Mouse (Mus musculus): Measurements from ENCODE around the gene Ubb. TPM values are rescaled to one million over a fixed set of nuclear protein-coding genes. Genes with fewer than 3 reads are reported as not detected.

Ubb gene
- polyA plus RNA-seq, 1 experiment from 2014 or later = 3,072 TPM

DNA sequence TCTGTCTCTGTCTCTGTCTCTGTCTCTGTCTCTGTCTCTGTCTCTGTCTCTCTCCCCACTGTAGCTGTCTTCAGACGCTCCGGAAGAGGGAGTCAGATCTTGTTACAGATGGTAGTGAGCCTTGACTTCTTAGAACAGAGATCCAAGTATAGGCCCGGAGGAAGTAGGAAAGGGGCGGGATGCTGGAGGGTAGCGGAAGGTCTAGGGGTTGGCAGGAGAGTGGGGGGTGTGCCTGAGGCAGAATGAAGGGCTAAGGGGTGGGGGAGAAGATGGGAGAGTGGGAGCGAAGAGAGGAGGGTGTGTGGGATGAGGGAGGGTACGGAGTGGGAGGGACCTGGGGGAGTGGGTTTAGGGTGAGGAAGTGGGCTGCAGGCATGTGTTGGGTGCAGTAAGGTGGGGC is 14.8 kb downstream of the Ubb start:
- ATAC-seq (ENCODE audit: low read depth) = no peak
- Histone ChIP-seq H3K4me2 (ENCODE audit: low read depth, low read length) (no peak overlapping the region), H3K27ac (replicated peaks; ENCODE audit: low read depth, low read length) (no peak overlapping the region), H3K27me3 (replicated peaks; ENCODE audit: control insufficient read depth, insufficient read depth, low read length) (no peaks in the 10 kb centered on the region), H3K9me3 (ENCODE audit: control insufficient read depth, low read length) (no peaks in the 10 kb centered on the region), H3K4me1 (ENCODE audit: control insufficient read depth, insufficient read depth, low read length) (no peaks in the 10 kb centered on the region), H3K4me3 (ENCODE audit: low read depth, low read length) (no peak overlapping the region), H3K36me3 (ENCODE audit: control insufficient read depth, insufficient read depth, low read length) (no peaks in the 10 kb centered on the region), H3K9ac (ENCODE audit: low read depth, low read length) (no peak overlapping the region)
- no peak for DNase-seq (ENCODE audit: low spot score)
- 55% methylated on average over 7 of the region's 7 CpGs for WGBS

GRCm38 (mm10) chr11:62566211-62566610 is 15.2 kb downstream of the Ubb start:
- H3K9ac ChIP-seq (ENCODE audit: low read depth, low read length) = no peak overlapping the region
- no peak overlapping the region for H3K27ac ChIP-seq (replicated peaks; ENCODE audit: low read depth, low read length)
- ATAC-seq (ENCODE audit: low read depth) = no peak
- H3K4me1 ChIP-seq (ENCODE audit: control insufficient read depth, insufficient read depth, low read length) = no peaks in the 10 kb centered on the region
- DNase-seq (ENCODE audit: low spot score) = no peak
- H3K4me3 ChIP-seq (ENCODE audit: low read depth, low read length) = no peak overlapping the region
- no peak overlapping the region for H3K4me2 ChIP-seq (ENCODE audit: low read depth, low read length)
- H3K27me3 ChIP-seq (replicated peaks; ENCODE audit: control insufficient read depth, insufficient read depth, low read length) = no peaks in the 10 kb centered on the region
- H3K36me3 ChIP-seq (ENCODE audit: control insufficient read depth, insufficient read depth, low read length) = no peaks in the 10 kb centered on the region
- WGBS = 45% methylated on average over 1 of the region's 1 CpGs
- no peaks in the 10 kb centered on the region for H3K9me3 ChIP-seq (ENCODE audit: control insufficient read depth, low read length)

DNA sequence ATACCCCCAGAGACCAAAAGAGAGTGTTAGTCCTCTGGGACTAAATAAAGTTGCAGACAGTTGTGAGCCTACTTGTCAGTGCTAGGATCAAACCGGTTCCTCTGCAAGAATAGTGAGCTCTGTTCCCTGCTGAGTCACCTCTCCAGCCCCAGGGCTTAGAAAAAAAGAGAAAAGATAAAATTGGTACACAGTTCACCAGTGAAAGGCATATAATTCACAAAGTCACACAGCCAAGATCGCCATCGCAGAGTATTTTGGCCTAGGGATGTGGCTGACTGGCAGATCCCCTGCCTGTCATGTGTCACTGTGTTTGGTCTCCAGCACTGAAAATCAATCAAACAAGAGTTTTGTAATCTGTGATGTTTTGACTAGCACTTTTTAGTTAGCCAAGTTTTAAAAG is 17.3 kb downstream of the Ubb start:
- Histone ChIP-seq H3K4me1 (ENCODE audit: control insufficient read depth, insufficient read depth, low read length) (no peaks in the 10 kb centered on the region), H3K9me3 (ENCODE audit: control insufficient read depth, low read length) (no peaks in the 10 kb centered on the region), H3K4me2 (ENCODE audit: low read depth, low read length) (no peak overlapping the region), H3K27me3 (replicated peaks; ENCODE audit: control insufficient read depth, insufficient read depth, low read length) (no peaks in the 10 kb centered on the region), H3K9ac (ENCODE audit: low read depth, low read length) (no peak overlapping the region), H3K36me3 (ENCODE audit: control insufficient read depth, insufficient read depth, low read length) (no peaks in the 10 kb centered on the region), H3K27ac (replicated peaks; ENCODE audit: low read depth, low read length) (no peak overlapping the region), H3K4me3 (ENCODE audit: low read depth, low read length) (no peak overlapping the region)
- WGBS = 61% methylated on average over 3 of the region's 3 CpGs
- peak; percentile 28 for DNase-seq (ENCODE audit: low spot score)
- ATAC-seq (ENCODE audit: low read depth) = no peak

- ATAC-seq (ENCODE audit: low read depth) = no peak
- Histone ChIP-seq H3K4me1 (ENCODE audit: control insufficient read depth, insufficient read depth, low read length) (no peaks in the 10 kb centered on the region), H3K27me3 (replicated peaks; ENCODE audit: control insufficient read depth, insufficient read depth, low read length) (no peaks in the 10 kb centered on the region), H3K27ac (replicated peaks; ENCODE audit: low read depth, low read length) (no peak within 1 kb of the TSS), H3K9me3 (ENCODE audit: control insufficient read depth, low read length) (no peaks in the 10 kb centered on the region), H3K9ac (ENCODE audit: low read depth, low read length) (peak within 1 kb of the TSS; percentile 60; the same call in 1 of the 2 replicates), H3K4me2 (ENCODE audit: low read depth, low read length) (peak within 1 kb of the TSS; percentile 100), H3K4me3 (ENCODE audit: low read depth, low read length) (peak within 1 kb of the TSS; percentile 54), H3K36me3 (ENCODE audit: control insufficient read depth, insufficient read depth, low read length) (no peaks in the 10 kb centered on the region)
- WGBS = 71% methylated on average over 6 of the region's 6 CpGs
- no peak for DNase-seq (ENCODE audit: low spot score)
Measured at GRCm38 (mm10) chr11:62573959-62574702, 23.2 kb downstream of the Ubb start, which contains the start of gene Trpv2. Gene Trpv2 (plus strand): TSS chr11:62574486.

GRCm38 (mm10) chr11:62574703-62575085 is 23.7 kb downstream of the Ubb start:
- Histone ChIP-seq H3K9ac (ENCODE audit: low read depth, low read length) (no peak overlapping the region), H3K27me3 (replicated peaks; ENCODE audit: control insufficient read depth, insufficient read depth, low read length) (no peaks in the 10 kb centered on the region), H3K27ac (replicated peaks; ENCODE audit: low read depth, low read length) (no peak overlapping the region), H3K4me3 (ENCODE audit: low read depth, low read length) (0 out of 2 replicates have a peak overlapping the region, but pooled peaks have one; percentile 54), H3K4me1 (ENCODE audit: control insufficient read depth, insufficient read depth, low read length) (no peaks in the 10 kb centered on the region), H3K9me3 (ENCODE audit: control insufficient read depth, low read length) (no peaks in the 10 kb centered on the region), H3K36me3 (ENCODE audit: control insufficient read depth, insufficient read depth, low read length) (no peaks in the 10 kb centered on the region), H3K4me2 (ENCODE audit: low read depth, low read length) (no peak overlapping the region)
- no peak for DNase-seq (ENCODE audit: low spot score)
- 78% methylated on average over 4 of the region's 4 CpGs for WGBS
- no peak for ATAC-seq (ENCODE audit: low read depth)

- Histone ChIP-seq H3K27ac (replicated peaks; ENCODE audit: low read depth, low read length) (no peak overlapping the region), H3K4me3 (ENCODE audit: low read depth, low read length) (peak overlapping the region; percentile 54)
Measured at GRCm38 (mm10) chr11:62575297-62575658, 24.3 kb downstream of the Ubb start.

GRCm38 (mm10) chr11:62575659-62576438 is 24.9 kb downstream of the Ubb start:
- DNase-seq (ENCODE audit: low spot score) (peak; percentile 17), ATAC-seq (ENCODE audit: low read depth) (peak; percentile 59)
- Histone ChIP-seq H3K4me1 (ENCODE audit: control insufficient read depth, insufficient read depth, low read length) (no peaks in the 10 kb centered on the region), H3K9me3 (ENCODE audit: control insufficient read depth, low read length) (no peaks in the 10 kb centered on the region), H3K36me3 (ENCODE audit: control insufficient read depth, insufficient read depth, low read length) (no peaks in the 10 kb centered on the region), H3K4me3 (ENCODE audit: low read depth, low read length) (peak overlapping the region; percentile 54), H3K27ac (replicated peaks; ENCODE audit: low read depth, low read length) (no peak overlapping the region), H3K27me3 (replicated peaks; ENCODE audit: control insufficient read depth, insufficient read depth, low read length) (no peaks in the 10 kb centered on the region), H3K9ac (ENCODE audit: low read depth, low read length) (peak overlapping the region; percentile 60), H3K4me2 (ENCODE audit: low read depth, low read length) (peak overlapping the region; percentile 100)
- 6% methylated on average over 23 of the region's 27 CpGs for WGBS

More at GRCm38 (mm10) chr11:62575297-62575658, 24.3 kb downstream of the Ubb start:
- Histone ChIP-seq H3K4me1 (ENCODE audit: control insufficient read depth, insufficient read depth, low read length) (no peaks in the 10 kb centered on the region), H3K4me2 (ENCODE audit: low read depth, low read length) (peak overlapping the region; percentile 100), H3K9me3 (ENCODE audit: control insufficient read depth, low read length) (no peaks in the 10 kb centered on the region), H3K27me3 (replicated peaks; ENCODE audit: control insufficient read depth, insufficient read depth, low read length) (no peaks in the 10 kb centered on the region), H3K36me3 (ENCODE audit: control insufficient read depth, insufficient read depth, low read length) (no peaks in the 10 kb centered on the region), H3K9ac (ENCODE audit: low read depth, low read length) (peak overlapping the region; percentile 60)
- peak; percentile 64 for ATAC-seq (ENCODE audit: low read depth)
- peak; percentile 88 for DNase-seq (ENCODE audit: low spot score)
- 2% methylated on average over 9 of the region's 9 CpGs for WGBS

GRCm38 (mm10) chr11:62576530-62577152 is 25.7 kb downstream of the Ubb start:
- 57% methylated on average over 16 of the region's 16 CpGs for WGBS
- H3K4me1 ChIP-seq (ENCODE audit: control insufficient read depth, insufficient read depth, low read length) = no peaks in the 10 kb centered on the region
- no peaks in the 10 kb centered on the region for H3K27me3 ChIP-seq (replicated peaks; ENCODE audit: control insufficient read depth, insufficient read depth, low read length)
- H3K9ac ChIP-seq (ENCODE audit: low read depth, low read length) = 0 out of 2 replicates have a peak overlapping the region, but pooled peaks have one; percentile 60
- H3K9me3 ChIP-seq (ENCODE audit: control insufficient read depth, low read length) = no peaks in the 10 kb centered on the region
- peak overlapping the region; percentile 54 for H3K4me3 ChIP-seq (ENCODE audit: low read depth, low read length)
- no peak overlapping the region; the same call in 1 of the 2 replicates for H3K27ac ChIP-seq (replicated peaks; ENCODE audit: low read depth, low read length)
- no peak for ATAC-seq (ENCODE audit: low read depth)
- no peak for DNase-seq (ENCODE audit: low spot score)
- H3K36me3 ChIP-seq (ENCODE audit: control insufficient read depth, insufficient read depth, low read length) = no peaks in the 10 kb centered on the region
- H3K4me2 ChIP-seq (ENCODE audit: low read depth, low read length) = peak overlapping the region; percentile 100
